Mouse (Mus musculus): ENCODE data around the gene Bmpr2.

DNA sequence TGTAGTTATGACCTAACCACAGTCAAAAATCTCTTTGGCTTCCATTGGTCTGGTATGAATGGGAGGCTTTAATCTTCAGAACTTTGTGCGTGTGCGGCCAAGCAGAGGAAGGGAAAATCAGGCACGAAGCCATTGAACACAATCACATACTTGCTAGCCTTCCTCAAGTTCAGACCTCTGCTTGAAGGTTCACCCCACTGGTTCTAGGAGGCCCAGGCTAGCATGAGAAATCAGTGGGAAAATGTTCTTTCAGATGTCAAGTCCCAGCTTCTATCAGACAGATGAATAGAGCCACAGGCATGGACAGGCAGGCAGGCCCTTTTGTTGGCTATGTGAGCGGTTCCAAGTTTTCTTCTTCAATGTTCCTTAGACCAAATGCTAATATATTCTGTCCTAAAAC lies 32.5 kb upstream of the Bmpr2 start:
- no peak for TF ChIP-seq CTCF (IDR thresholded peaks at IDR 0.05; ENCODE audit: extremely low read depth, insufficient read length, insufficient replicate concordance, low read depth, low read length)
- TF ChIP-seq POLR2A (IDR thresholded peaks at IDR 0.05; ENCODE audit: low read depth, low read length): no peak
